Mouse (Mus musculus) midbrain, embryonic 16.5 days (tissue): ENCODE results near the gene Prr5l. TPM values are rescaled to one million over a fixed set of nuclear protein-coding genes. Genes with fewer than 3 reads are reported as not detected.

Source experiments
- ATAC-seq: fragments of 200-750 bp; cut with Nextera tagmentation; 2 replicates; pipeline ENCODE4 v1.8.0; 2017; ENCODE audit warnings: moderate TSS enrichment
- H3K27ac ChIP-seq: fragments of 300-500 bp; sonication (generic); 2 replicates; pipeline ENCODE4 v1.5.1; 2014; ENCODE audit warnings: mild to moderate bottlenecking, low read length, mixed read lengths
- H3K27me3 ChIP-seq: fragments of 300-500 bp; sonication (generic); 2 replicates; pipeline ENCODE4 v1.6.1; 2014; ENCODE audit warnings: low read depth, low read length, mixed read lengths; ENCODE audit not compliant: control insufficient read depth, insufficient read depth
- H3K36me3 ChIP-seq: fragments of 300-500 bp; sonication (generic); 2 replicates; pipeline ENCODE4 v1.6.1; 2014; ENCODE audit warnings: mild to moderate bottlenecking, low read length, moderate library complexity, mixed read lengths; ENCODE audit not compliant: control insufficient read depth, insufficient read depth
- H3K4me1 ChIP-seq: fragments of 300-500 bp; sonication (generic); 2 replicates; pipeline ENCODE4 v1.6.1; 2014; ENCODE audit warnings: mild to moderate bottlenecking, low read length, mixed read lengths; ENCODE audit not compliant: control insufficient read depth, insufficient read depth
- H3K4me2 ChIP-seq: fragments of 300-500 bp; sonication (generic); 2 replicates; pipeline ENCODE4 v1.6.1; 2014; ENCODE audit warnings: mild to moderate bottlenecking, low read length, mixed read lengths
- H3K4me3 ChIP-seq: fragments of 300-500 bp; sonication (generic); 2 replicates; pipeline ENCODE4 v1.5.1; 2014; ENCODE audit warnings: low read depth, mild to moderate bottlenecking, low read length, moderate library complexity, mixed read lengths
- H3K9ac ChIP-seq: fragments of 300-500 bp; sonication (generic); 2 replicates; pipeline ENCODE4 v1.6.1; 2014; ENCODE audit warnings: low read depth, low read length, mixed read lengths
- H3K9me3 ChIP-seq: fragments of 300-500 bp; sonication (generic); replicated peaks from 2 replicates; pipeline ENCODE4 v1.6.1; 2014; ENCODE audit warnings: mild to moderate bottlenecking, low read length, mixed read lengths; ENCODE audit not compliant: control insufficient read depth, poor library complexity, severe bottlenecking
- WGBS: fragments of 180-500 bp; shearing (Covaris S2); extraction: QIAGEN DNeasy Blood & Tissue Kit; methylation state at CpG from one replicate; pipeline ENCODE4 v1.1.7; 2014; 5-methylcytosine and 5-hydroxymethylcytosine counted together
- polyA plus RNA-seq: library from polyadenylated mRNA; unstranded; fragments of >200 nt; fragmentation: Nextera tagmentation; extraction: Ambion mirVana; gene quantifications from 2 replicates; pipeline ENCODE4 v1.2.1, GENCODE M21; 2015

Gene Prr5l
- polyA plus RNA-seq, 1 experiment from 2014 or later, result 4.7 TPM

DNA sequence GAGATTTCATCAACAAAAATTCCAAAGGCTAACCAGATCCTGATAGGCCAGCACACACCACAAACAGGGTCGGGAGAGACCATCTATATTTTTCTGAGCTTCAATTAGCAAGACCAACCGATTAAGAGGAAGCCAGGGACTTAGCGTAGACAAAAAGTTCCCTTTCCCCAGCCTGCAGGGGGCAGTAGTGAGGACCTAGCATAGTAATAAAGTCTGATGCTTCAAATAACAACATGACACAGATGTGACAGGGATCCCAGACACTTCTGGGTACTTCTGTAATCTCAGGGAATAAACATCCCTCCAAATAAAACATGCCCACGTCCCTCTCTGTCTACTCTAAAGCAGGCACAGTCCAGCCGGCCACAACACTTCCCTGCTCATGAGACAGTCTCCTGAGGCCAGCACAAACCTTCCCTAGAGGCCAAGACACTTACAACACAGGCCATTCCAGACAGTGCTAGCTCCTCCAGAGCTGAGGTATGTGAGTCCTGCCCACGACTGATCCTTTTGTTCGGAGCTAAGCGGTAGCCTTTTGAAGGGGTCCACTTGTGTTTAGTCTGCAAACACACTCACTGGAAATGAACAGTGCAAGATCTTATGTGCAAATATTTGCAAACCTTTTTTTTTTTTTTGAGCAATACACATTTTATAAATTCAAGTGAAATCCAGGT lies 167.0 kb downstream of the Prr5l start:
- no peaks in the 10 kb centered on the region for H3K4me1 ChIP-seq
- 74% methylated on average over 8 of the region's 8 CpGs for WGBS
- no peak overlapping the region for H3K9ac ChIP-seq
- no peaks in the 10 kb centered on the region for H3K27me3 ChIP-seq
- no peaks in the 10 kb centered on the region for H3K9me3 ChIP-seq
- no peak for ATAC-seq
- no peak overlapping the region for H3K27ac ChIP-seq
- no peak overlapping the region for H3K4me2 ChIP-seq
- no peaks in the 10 kb centered on the region for H3K36me3 ChIP-seq
- no peak overlapping the region for H3K4me3 ChIP-seq

DNA sequence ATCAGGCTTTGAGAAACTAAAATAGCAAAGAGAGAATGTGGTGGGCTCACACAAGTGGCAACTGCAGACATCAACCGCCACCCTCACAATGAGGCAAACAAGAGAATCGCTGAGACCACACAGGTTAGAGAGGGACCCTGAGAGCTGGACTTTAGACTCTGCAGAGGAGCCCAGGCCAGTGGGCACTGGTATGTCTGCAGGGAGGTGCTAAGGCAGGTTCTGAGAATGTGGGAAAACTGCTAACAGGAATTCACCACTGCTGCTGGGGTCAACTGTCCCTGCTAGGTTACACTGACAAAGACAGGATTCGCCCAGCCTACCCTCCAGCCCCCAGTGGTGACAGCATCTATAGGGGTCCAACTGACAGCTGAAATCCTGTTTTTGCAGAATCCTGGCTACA lies 171.2 kb downstream of the Prr5l start:
- 83% methylated on average over 3 of the region's 3 CpGs for WGBS
- Histone ChIP-seq H3K4me1 (no peaks in the 10 kb centered on the region), H3K4me3 (no peak overlapping the region), H3K9ac (no peak overlapping the region), H3K4me2 (no peak overlapping the region), H3K36me3 (no peaks in the 10 kb centered on the region), H3K27ac (no peak overlapping the region), H3K9me3 (no peaks in the 10 kb centered on the region), H3K27me3 (no peaks in the 10 kb centered on the region)
- no peak for ATAC-seq

DNA sequence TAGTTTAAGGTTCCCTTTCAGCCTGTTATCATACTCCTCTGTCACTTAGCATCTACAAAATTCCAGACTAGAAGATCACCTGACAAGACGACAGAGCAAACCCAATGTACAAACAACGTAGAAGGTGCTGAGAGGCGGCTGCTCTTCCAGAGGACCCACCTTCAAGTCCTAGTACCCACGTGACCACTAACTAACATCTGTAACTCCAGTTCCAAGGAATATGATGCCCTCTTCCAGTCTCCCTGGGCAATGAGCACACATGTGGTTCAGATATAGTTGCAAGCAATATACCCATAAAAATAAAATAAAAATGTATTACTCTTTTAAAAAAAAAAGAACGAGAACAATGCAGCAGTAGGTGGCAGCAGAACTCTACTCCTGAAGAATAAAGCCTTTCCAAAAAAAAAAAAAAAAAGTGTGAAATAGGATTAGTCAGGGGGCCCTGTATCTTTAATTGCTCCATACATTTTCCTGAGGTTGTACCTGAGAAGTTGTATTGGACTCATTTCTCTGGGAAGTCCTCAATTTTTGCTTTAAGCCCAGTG lies 176.8 kb downstream of the Prr5l start:
- H3K27ac ChIP-seq, result no peak overlapping the region
- H3K4me3 ChIP-seq, result no peak overlapping the region
- WGBS, result 45% methylated on average over 5 of the region's 5 CpGs

DNA sequence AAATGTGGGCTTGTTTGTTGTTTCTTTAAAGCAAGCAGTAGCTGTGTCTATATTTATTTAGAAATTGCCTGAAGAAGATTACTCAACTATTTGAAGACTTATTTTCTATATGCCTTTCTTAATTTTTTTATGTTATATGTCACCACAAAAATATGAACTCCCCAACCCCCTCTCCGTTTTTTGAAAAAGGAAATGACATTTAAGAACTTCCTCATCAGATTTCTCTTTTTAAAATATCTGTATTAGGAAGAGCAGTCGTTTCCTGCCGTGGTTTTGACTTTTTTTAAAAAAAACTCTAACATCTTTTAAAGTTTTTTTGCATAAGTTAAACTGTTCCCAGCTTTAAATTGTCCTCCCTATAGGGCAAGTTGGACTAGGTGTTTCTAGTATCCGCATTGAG lies 183.5 kb downstream of the Prr5l start:
- H3K27ac ChIP-seq, result no peak overlapping the region
- no peak overlapping the region for H3K9ac ChIP-seq
- H3K4me2 ChIP-seq, result no peak overlapping the region
- H3K36me3 ChIP-seq, result peaks cover 9% of the 10 kb centered on the region
- no peaks in the 10 kb centered on the region for H3K27me3 ChIP-seq
- no peak overlapping the region for H3K4me3 ChIP-seq
- no peaks in the 10 kb centered on the region for H3K9me3 ChIP-seq
- 93% methylated on average over 4 of the region's 4 CpGs for WGBS
- H3K4me1 ChIP-seq, result no peaks in the 10 kb centered on the region
- ATAC-seq, result no peak

More for the DNA sequence above, 176.8 kb downstream of the Prr5l start:
- H3K4me1 ChIP-seq, result no peaks in the 10 kb centered on the region
- no peaks in the 10 kb centered on the region for H3K27me3 ChIP-seq
- H3K4me2 ChIP-seq, result no peak overlapping the region
- no peak for ATAC-seq
- H3K36me3 ChIP-seq, result no peaks in the 10 kb centered on the region
- H3K9me3 ChIP-seq, result no peaks in the 10 kb centered on the region
- H3K9ac ChIP-seq, result no peak overlapping the region

DNA sequence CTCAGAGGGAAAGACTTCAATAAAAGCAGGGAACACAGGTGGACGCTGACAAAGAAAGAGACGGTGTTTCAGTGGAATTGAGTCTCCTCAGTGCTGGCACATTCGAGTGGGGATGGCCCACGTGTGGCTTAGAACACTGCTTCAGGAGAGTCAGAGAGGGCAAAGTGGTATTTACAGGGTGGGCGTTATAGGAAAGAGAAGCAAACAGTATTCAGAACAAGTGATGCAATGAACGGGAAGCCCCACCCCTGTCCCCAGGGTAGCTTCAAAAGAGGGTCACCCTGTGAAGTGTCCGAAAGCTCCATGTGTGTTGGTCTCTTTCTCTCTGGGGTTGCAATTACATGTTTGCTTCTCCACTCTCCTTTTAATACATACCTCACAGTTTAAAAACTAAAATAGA lies 187.2 kb downstream of the Prr5l start:
- Histone ChIP-seq H3K4me1 (no peaks in the 10 kb centered on the region), H3K36me3 (peaks cover 9% of the 10 kb centered on the region), H3K27ac (no peak overlapping the region), H3K4me3 (no peak overlapping the region), H3K27me3 (no peaks in the 10 kb centered on the region), H3K9me3 (no peaks in the 10 kb centered on the region), H3K4me2 (no peak overlapping the region), H3K9ac (no peak overlapping the region)
- WGBS, result 91% methylated on average over 7 of the region's 7 CpGs
- no peak for ATAC-seq

GRCm38 (mm10) chr2:101693577-101694215 lies 189.1 kb downstream of the Prr5l start:
- no peaks in the 10 kb centered on the region for H3K4me1 ChIP-seq
- H3K4me3 ChIP-seq, result no peak overlapping the region
- H3K36me3 ChIP-seq, result peaks cover 17% of the 10 kb centered on the region
- 59% methylated on average over 5 of the region's 5 CpGs for WGBS
- H3K4me2 ChIP-seq, result no peak overlapping the region
- 0 out of 2 replicates have a peak, but pooled peaks have one; percentile 21 for ATAC-seq
- no peaks in the 10 kb centered on the region for H3K27me3 ChIP-seq
- no peak overlapping the region for H3K27ac ChIP-seq
- H3K9ac ChIP-seq, result no peak overlapping the region
- H3K9me3 ChIP-seq, result no peaks in the 10 kb centered on the region

DNA sequence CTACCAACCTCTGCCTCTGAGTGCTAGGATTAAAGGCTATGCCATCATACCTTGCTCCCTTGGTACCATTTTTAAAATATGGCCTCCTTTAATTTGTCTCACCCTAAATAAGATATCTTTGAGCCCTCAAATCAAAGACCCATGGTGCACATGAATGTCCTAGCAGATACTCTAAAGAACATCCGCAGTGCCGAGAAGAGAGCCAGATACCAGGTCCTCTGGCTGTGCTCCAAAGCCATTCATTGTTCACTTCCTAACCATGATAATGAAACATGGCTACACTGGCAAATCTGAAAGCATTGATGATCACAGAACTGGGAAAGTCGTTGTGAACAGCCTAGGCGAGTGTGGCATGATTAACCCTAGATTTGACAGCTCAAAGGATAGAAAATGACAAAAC lies 189.8 kb downstream of the Prr5l start:
- 50% methylated on average over 4 of the region's 4 CpGs for WGBS

DNA sequence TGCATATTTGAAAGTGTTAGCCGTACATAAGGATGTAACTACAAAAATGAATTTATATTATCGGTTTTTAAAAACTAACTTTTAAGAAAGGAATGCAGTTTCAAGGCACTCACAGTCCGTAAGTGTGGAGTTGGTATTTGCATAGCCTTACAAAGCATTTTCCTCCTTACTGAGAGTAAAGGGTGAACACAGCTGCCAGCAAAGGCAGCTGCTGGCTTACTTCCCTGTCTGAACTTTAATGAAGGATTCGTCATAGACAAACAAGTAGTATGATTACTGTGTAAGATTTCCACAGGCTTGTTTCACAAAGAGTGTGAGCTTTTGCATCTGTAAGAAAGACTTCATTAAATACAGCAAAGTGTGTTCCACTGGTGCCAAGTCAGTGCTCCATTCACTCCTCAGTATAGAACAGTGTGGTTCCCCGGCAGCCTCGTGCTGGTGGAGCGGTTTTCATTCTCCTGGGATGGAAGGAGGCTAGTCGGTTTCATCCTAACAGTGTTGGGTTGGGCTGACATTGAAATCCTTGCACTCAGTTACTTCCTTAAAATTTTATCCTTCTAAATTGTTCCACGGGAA lies 192.5 kb downstream of the Prr5l start:
- Histone ChIP-seq H3K27ac (no peak overlapping the region), H3K36me3 (peaks cover 17% of the 10 kb centered on the region), H3K9ac (no peak overlapping the region), H3K4me1 (no peaks in the 10 kb centered on the region), H3K4me3 (no peak overlapping the region), H3K4me2 (no peak overlapping the region), H3K9me3 (no peaks in the 10 kb centered on the region), H3K27me3 (no peaks in the 10 kb centered on the region)
- WGBS, result 88% methylated on average over 9 of the region's 9 CpGs
- no peak for ATAC-seq

More for the DNA sequence above, 189.8 kb downstream of the Prr5l start:
- Histone ChIP-seq H3K4me1 (no peaks in the 10 kb centered on the region), H3K9ac (no peak overlapping the region), H3K4me2 (no peak overlapping the region), H3K27ac (no peak overlapping the region), H3K4me3 (no peak overlapping the region), H3K27me3 (no peaks in the 10 kb centered on the region), H3K36me3 (peaks cover 17% of the 10 kb centered on the region), H3K9me3 (no peaks in the 10 kb centered on the region)
- ATAC-seq, result no peak

DNA sequence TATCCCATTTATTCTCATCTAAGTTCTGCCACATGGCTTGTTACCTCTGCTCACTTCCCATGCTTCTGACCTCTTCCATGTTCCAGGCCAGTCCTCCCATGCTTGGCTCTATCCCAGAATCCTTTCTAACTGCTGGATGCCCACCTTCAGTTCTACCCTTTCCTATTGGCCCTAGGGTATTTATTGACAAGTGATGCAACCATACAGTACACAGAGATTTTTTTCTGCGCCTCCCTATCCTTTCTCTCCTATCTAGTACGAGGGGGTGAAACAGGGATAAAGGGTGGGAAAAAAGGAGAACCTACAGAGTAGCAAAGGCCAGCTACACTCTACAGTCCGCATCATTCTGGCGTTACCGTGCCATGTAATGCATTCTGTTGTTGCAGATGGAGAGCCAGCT lies 194.8 kb downstream of the Prr5l start:
- 89% methylated on average over 5 of the region's 5 CpGs for WGBS
- H3K9me3 ChIP-seq, result no peaks in the 10 kb centered on the region
- no peaks in the 10 kb centered on the region for H3K27me3 ChIP-seq
- H3K4me3 ChIP-seq, result no peak overlapping the region
- H3K4me1 ChIP-seq, result no peaks in the 10 kb centered on the region
- no peak overlapping the region for H3K9ac ChIP-seq
- ATAC-seq, result no peak
- H3K27ac ChIP-seq, result no peak overlapping the region
- no peak overlapping the region for H3K4me2 ChIP-seq
- H3K36me3 ChIP-seq, result peaks cover 17% of the 10 kb centered on the region
